Mouse (Mus musculus) heart, adult 9 months (tissue): Measurements from ENCODE around the gene Arhgef12.
"Not testable (repeated sequence)": the region's sequence is repeated elsewhere in the genome, so short reads cannot be mapped to it uniquely, and the experiment has no call there.

Experiments
- DNase-seq, 2 experiments: peaks; one replicate each; pipeline ENCODE4 v3.0.0; 2022; ENCODE audit warnings: low spot score in 2 of 2

Gene Arhgef12

GRCm38 (mm10) chr9:43107187-43107517, at the start of gene Arhgef12:
Gene Arhgef12, minus strand, starts transcription at chr9:43107239.
- DNase-seq, result peak; percentile 76 to 88

- peak in 1 of 2 experiments; percentile 19 for DNase-seq
Measured at GRCm38 (mm10) chr9:43155960-43156359, 48.9 kb upstream of the Arhgef12 start.

GRCm38 (mm10) chr9:43151779-43152178, 44.7 kb upstream of the Arhgef12 start:
- DNase-seq, result no peak

GRCm38 (mm10) chr9:43150957-43151356, 43.9 kb upstream of the Arhgef12 start:
- peak in 1 of 2 experiments; percentile 18 for DNase-seq

GRCm38 (mm10) chr9:43150075-43150474, 43.0 kb upstream of the Arhgef12 start:
- DNase-seq, result peak; percentile 25 to 49

GRCm38 (mm10) chr9:43149498-43149897, 42.5 kb upstream of the Arhgef12 start:
- no peak for DNase-seq

GRCm38 (mm10) chr9:43145196-43145595, 38.2 kb upstream of the Arhgef12 start:
- DNase-seq, result no peak

GRCm38 (mm10) chr9:43144206-43144810, 37.3 kb upstream of the Arhgef12 start:
- no peak for DNase-seq

- peak; percentile 29 to 75 for DNase-seq
Measured at GRCm38 (mm10) chr9:43141839-43142238, 34.8 kb upstream of the Arhgef12 start.

- no peak for DNase-seq
Measured at GRCm38 (mm10) chr9:43133525-43133924, 26.5 kb upstream of the Arhgef12 start.

- no peak for DNase-seq
Measured at GRCm38 (mm10) chr9:43132380-43132779, 25.3 kb upstream of the Arhgef12 start.

- no peak for DNase-seq
Measured at GRCm38 (mm10) chr9:43131940-43132339, 24.9 kb upstream of the Arhgef12 start.

- DNase-seq, result no peak
Measured at GRCm38 (mm10) chr9:43130684-43131083, 23.6 kb upstream of the Arhgef12 start.

- DNase-seq, result peak; percentile 83 to 89
Measured at GRCm38 (mm10) chr9:43127101-43127787, 20.2 kb upstream of the Arhgef12 start.

- DNase-seq, result no peak
Measured at GRCm38 (mm10) chr9:43122379-43122778, 15.3 kb upstream of the Arhgef12 start.

GRCm38 (mm10) chr9:43121948-43122347, 14.9 kb upstream of the Arhgef12 start:
- not testable (repeated sequence) for DNase-seq

- no peak for DNase-seq
Measured at GRCm38 (mm10) chr9:43116997-43117336, 9.9 kb upstream of the Arhgef12 start.

GRCm38 (mm10) chr9:43116134-43116996, 9.3 kb upstream of the Arhgef12 start, which contains the start of gene Tmem136:
Gene Tmem136, minus strand, starts transcription at chr9:43116570.
- peak; percentile 64 to 70 for DNase-seq

- no peak for DNase-seq
Measured at GRCm38 (mm10) chr9:43115431-43116133, 8.5 kb upstream of the Arhgef12 start.

- no peak for DNase-seq
Measured at GRCm38 (mm10) chr9:43114833-43115232, 7.8 kb upstream of the Arhgef12 start.

- DNase-seq, result no peak
Measured at GRCm38 (mm10) chr9:43110286-43110980, 3.4 kb upstream of the Arhgef12 start.
